Mouse (Mus musculus) thymus, postnatal 4 days (tissue): ENCODE measurements around the gene Slc38a1.

Source experiments
- DNase-seq: peaks from one replicate; pipeline ENCODE4 v3.0.0; 2021

The Slc38a1 gene

DNA sequence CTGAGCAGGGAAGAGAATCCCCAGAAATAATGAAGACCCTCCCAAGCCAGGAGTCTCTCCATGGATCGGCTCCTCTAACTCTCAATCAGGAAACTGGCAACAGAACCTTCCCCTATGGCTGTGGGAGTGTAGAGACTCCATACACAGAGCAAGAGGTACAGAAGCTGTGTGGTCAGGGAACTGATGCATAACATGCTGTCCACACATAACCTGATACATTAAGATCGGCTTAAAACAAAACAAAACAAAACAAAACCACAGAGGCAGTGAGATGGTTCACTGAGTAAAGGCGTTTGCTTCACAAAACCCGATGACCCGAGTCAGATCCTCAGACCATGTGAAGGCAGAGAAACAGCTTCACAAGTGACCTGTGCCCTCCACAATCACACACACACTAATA, 35.3 kb downstream of the Slc38a1 start:
- no peak for DNase-seq

DNA sequence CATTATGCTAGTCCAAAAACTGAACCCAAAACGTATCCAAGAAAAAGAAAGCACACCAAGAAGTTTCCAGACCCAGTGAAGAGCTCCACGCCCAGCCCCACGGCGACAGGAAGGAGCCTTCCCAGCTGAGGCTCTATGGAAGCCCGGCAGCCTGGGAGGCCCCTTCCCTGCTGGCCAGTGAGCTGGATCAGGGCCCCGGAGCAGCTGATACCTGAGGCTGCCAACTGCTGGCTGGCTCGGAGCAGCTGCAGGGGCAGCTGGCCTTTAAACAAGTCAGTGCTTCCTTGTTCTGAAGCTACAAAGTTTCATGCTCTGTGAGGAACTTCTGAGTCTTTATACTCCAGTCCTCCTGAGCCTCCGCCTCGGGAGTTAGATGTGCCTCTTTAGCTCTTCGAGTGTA, 38.4 kb downstream of the Slc38a1 start:
- DNase-seq, result no peak

DNA sequence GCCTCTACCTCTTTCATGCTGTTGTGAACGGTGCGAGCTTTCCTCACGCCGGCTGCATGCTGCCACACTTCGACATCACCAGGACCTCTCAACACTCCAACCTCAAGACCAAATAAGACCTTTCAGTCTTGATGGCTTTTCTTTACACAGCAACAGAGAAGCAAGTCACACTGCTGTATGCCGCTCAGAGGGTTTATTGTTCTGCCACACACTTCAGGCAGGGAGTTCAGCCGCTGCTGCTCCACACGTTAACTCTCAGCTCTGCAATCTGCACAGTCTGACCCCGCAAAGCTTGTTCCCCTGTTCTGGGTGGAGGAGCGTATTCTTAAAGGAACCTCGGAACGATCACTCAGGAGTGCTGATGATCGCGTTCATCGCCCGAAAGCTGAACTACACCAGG, 40.7 kb downstream of the Slc38a1 start:
- DNase-seq, result no peak

DNA sequence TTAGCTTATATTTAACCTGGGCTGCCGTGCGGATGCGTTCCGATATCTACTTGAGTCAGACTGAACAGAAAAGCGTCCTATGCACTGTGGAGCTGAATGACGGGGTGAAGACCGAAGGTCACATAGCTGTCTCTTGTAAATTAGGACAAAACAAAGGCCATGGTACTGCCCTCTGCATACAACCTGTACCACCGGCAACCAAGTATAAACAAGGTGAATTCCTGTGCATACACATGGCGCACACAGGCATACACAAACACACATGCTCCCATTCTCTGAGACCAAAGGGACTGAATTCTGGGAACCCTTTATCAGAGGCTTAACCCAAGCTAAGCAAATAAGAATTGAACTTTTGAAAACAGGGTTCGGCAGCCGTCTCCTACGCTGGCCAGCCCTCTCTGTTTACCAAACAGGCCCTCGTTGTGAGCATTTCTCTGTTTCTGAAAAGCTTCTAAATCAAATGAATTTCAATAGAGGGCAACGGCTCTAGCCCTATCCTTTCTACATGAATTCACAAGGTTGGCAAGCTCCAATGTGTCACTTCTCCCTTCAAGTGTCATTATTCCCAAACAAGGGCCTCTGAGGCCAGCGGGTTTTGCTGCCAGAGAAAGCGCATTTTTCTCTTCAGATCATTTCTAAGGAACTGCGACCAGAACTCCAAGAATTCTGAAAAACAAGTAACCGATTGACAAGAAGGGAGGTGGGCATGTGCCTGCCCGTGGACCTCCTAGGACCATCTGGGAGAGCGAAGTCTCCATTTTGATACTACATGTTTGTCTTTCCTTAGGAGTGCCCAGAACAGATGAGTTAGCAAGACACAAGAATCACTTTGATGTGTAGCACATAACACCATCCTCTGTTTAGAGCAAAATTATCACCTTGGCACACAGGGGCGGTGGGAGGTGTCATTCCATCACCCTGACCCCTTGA, 42.6 kb downstream of the Slc38a1 start:
- DNase-seq, result no peak

DNA sequence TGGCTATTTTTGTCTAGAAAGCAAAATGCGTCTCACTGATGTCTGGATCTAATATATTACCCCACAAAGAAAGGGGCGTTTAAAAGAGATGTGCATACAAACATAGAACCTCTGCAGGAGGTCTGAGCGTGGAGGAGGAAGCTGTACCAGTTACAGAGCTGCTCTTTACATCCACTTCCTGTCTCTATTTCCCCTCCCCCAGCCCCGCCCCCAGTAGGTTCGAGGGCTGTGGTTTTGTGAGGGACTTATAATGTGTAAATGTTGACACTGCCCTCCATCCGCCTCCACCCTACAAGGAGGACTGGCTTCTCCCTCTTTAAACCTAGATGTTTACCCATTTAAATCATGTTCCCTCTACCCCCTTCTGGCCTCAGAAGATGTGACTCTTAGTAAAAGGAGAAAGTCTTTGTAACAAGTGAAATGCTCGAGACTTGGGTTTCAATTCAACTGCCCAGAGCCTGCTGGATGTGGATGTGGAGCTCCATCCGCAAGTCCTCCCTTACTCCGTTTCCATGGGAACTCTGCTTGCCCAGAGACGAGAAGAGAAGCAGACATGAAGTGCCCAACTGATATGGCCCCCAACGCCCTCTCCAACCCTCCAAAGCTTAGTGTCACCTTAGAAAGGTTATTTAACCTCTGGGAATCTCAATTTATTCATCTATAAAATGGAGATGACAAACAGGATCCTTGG, 43.7 kb downstream of the Slc38a1 start:
- DNase-seq, result peak; percentile 82

DNA sequence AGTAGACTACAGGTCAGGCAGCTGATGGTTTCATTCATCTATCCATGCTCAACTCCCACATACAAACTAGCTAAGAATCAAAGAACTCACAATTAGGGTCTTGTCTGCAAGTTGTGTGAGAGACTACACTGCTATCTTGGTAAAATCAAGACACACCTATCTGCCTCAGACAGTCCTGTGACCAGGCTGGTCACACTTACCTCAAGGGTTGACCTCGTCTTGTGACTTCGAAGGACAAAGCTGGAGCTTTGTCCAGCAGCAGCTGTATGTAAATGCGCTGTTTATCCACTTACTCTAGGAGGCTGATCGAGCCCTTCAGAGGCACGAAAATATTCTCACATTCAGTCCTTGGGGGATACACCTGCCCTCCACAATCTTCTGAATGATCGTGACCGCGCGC, 45.6 kb downstream of the Slc38a1 start:
- no peak for DNase-seq

DNA sequence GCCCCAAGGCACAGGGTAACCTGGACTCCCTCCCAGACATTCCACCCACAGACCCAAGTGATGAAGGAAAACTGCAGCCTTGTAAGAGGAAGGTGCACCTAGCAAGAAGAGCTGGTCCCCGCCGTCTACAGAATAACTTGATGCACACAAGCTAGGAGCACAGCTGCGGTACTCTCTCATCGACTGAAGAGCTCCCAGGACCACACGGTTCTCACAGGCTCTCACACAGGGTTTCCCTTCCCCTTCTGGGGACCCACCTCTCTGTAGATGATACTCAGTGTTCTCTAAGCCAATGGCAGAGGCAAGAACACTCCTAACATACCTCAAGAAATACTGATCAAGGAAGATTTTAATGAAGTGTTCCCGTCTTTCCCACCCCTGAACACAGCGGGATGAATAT, 48.4 kb downstream of the Slc38a1 start:
- no peak for DNase-seq

DNA sequence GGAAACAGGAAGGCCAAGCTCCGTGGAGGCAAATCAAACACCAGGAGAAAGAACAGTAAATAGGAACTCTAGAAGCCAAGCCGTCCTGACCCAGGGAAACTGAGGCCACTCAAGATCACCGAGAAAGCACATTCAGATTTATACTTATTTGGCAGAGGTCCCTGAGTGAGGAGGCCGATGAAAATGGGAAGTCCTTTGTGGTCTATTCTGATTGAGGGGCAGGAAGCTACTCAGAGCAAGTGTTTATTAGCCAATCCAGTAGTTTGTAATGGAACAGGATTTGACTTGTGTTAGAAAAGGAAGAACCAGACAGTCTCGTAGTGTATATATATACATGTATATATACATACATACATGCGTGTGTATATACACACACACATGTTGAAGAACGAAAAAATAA, 48.8 kb downstream of the Slc38a1 start:
- no peak for DNase-seq

DNA sequence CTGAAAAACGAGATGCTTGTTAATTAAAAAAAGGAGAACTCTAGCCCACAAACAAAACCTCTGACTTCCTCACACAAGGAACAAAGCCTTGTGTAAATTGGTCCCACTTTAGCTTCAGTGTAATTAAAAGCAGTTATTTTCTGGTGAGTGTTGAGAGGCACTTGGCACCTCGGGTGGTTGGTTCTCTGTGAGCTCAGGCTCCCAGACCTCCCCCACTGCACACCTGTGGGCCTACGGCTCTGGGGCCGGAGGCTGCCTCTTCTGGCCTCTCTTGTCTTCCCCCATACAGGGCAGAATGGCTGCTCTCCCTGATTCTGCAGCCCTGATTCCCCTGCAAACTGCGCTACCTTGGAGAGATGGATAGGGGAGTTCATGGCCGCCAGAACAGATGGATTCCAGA, 49.3 kb downstream of the Slc38a1 start:
- no peak for DNase-seq

DNA sequence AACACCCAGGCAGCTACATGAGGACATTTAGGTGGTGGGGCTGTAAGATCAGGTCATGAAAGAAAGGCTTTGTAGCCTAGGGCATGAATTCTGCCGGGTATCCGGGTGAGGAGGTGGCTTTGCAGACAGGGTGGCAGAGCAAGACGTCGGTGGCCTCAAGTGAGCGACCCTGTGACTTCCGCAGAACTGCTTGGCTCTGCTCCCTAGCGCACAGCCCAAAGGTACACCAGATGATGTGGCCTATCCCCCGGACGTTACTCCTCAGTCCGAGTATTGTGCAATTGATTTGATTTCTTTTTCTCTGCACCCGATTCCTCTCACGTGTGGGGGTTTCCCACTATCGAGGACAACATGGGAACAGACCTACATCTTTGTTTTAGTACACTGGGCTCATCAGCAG, 49.7 kb downstream of the Slc38a1 start:
- no peak for DNase-seq

DNA sequence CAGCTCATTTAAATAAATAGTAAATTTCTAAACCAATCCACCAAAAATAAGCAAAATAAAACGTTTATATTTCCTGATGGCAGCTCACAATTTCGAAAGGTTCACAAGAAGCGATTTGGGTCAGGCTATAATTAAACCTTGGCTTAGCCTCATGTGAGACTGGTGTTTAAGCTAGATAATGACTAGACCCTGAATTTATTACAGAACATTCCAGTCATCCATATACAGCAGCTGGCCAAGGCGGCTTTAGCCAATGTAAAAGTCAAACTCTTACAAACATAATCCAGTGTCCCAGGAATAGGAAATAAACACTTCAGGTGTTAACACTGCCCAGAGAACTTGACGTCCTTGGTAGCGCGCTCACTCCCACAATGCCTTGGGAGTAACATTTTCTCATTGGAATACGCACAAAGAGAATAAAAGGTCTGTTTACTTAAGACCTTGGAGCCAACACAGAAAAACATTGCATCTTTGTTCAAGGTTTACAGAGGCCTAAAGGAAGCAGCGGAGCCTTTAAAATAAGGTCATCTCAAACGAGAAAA, 50.8 kb downstream of the Slc38a1 start:
- DNase-seq, result no peak

DNA sequence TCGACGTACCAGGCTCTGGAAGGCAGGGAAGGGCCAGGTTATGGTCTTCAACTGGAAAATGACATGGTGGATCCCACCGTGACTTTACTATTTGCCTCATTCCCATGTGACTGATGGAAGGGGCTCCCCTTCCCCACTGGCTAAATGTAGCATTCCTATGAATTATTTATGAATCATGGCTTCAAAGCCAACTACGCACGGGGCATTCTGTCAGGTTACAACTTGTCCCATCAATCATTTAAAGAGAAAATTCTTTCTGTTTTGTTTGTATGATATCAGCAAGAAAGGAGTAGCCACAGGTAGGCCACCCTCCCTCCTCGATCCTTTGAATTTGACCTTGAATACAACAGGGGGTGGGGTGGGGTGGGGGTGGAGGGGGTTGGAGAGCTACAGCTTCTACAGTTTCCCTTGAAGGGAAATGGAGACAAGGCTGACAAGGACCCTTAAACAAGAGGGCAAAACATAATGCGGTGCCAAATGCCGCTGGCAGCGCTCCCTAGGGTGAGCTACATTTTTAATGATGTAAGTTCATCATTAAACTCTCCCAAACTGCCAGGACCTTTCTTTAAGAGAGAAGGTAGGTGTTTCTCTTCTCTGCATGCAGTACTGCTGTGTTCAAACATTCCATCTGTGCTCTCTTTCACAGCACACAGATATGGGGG, 53.6 kb downstream of the Slc38a1 start:
- DNase-seq, result no peak

DNA sequence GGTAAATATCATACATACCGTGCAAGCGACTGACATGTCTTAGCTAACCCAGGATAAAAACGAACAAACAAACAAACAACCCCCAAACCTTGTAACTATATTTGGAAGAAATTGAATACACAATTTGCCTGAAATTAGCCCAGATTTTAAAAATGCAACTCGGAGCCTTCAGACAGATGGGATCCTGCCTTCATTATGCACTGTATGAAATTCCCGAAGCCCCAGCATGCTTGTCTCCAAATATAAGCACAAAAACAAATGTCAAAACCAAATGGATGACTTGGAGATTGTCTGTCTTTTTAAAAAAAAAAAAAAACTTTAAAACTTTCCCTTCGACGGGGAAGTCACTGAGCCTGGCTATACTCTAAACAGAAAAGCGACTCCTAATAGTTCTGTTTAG, 54.7 kb downstream of the Slc38a1 start:
- DNase-seq, result no peak

DNA sequence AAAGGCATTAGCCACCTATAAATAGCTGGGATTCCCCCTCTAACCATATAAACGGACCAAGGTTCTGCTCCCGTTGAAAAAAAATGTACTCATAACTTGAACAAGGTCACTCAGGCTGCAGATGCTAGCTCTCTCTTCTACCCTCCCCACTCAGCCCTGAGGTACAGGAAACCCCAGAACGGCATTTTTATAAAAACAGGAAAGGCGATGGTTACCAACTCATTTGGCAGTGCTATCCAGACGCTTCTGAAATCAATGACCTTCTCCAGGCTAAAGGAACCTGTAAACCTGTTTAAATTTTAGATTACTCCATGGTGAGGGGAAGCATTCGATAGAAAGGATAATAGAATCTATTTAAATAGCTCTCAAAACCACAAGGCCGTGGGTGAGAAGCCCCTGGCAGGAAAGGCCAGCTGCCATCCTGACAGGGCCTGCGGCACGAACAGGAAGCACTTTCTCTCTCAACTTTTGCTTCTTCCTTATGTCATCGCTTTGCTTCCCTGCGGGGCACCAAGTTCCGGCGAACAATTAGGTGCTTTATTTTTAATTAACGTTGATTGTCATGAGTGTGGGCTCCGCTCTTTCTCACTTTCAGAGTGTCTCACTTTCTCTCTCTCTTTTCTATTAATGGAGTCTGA, 59.2 kb downstream of the Slc38a1 start:
- DNase-seq, result no peak

DNA sequence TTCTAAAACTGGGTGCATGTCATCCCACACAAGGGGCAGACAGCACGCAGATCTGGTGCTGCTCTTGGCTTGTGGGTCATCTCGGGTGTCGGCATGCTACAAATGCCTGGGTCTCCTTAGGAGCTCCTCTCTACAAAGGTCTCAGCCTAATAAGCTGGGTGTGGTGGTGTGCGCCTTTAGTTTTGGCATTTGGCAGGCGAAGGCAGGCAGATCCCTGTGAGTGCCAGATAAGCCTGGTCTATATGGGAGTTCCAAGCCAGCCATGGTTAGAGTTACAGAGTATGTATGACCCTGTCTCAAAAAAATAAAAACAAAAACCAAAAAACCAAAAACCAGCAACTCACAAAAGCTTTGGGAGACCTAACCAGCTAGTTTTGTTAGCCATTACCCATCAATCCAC, 65.7 kb downstream of the Slc38a1 start:
- DNase-seq, result no peak

DNA sequence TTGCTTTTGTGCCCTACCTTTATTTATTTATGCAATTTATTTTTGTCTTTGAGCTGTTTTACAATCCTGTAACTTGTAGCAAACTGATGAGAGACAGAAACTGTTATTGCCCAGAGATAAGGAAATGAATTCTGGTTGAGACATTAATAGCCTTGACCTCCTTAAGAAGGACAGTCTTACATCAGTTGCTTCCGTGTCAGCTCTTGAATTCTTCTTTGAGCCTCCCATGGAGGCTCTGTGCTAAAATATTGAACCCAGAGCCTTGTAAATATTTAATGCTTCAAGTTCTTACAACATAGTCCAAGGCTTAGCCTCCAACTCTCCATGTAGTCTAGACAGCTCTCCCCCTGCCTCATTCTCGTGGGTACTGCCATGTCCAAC, 73.7 kb downstream of the Slc38a1 start:
- no peak for DNase-seq

DNA sequence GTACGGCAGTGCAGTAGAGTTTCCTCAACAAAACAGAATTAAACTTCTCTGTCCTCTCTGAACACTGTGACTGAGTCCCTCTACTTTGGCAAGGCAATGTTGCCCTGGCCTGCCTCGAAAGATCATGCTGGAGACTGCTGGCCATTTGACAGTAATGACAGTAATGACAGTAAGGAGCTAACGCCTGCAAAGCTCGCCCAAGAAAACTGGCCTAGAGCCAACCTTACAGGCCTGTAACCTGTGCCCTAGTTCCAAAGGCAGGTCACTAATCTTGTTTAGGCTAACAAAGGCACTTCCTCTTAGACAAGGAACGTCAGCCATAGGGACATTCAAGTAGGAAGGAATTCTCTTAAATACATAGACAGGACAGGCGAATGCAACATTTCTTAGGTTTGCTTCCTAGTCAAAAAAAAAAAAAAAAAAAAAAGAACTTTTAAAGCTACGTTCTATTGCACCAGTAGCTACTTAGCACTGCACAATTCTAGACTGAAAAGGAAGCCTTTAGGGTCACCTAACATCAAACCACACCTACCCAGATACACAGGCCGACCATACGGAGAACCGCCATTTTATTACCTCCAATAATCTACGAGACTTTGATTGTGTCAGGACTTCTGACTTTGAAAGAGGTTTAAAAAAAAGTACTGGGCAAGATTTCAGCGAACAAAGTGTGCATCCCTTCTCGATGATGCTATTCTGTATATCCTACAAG, 74.3 kb downstream of the Slc38a1 start:
- no peak for DNase-seq

DNA sequence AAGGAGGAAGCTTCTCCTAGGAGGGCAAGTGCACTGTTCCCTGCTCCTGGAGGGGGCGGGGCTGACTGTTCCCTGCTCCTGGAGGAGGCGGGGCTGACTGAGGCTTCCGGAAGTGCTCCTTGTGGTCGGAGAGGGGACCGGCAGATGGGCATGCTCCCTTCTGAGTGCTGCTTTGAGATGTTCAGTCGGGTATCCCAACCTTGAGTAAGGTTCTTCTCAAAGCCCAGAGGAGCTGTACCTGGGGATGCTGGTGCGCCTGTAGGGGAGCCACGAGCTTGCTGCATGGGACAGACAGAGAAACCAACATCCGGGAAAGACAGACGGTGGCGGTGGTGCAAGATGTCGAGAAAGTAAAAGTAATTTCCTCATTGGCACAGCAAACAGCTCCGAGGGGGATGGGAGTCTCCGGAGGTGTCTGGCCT, 75.9 kb downstream of the Slc38a1 start:
- DNase-seq, result peak; percentile 68

DNA sequence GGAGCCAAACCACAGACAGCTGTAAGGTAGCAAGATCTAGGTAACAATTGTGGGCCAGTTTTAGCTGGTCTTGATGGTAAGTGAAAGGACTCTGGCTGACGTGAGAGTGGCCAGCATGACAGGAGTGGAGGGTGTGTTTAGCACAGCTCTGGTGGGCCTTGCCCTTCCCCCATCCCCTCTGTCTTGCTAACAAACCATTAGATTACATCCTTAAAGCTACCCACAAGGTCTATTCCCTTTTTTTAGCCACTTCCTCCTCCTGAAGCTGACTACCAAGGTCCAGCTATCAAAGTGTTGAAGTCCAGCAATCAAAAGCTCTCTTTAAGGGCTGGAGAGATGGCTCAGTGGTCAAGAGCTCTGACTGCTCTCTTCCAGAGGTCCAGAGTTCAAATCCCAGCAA, 78.9 kb downstream of the Slc38a1 start:
- DNase-seq, result no peak

DNA sequence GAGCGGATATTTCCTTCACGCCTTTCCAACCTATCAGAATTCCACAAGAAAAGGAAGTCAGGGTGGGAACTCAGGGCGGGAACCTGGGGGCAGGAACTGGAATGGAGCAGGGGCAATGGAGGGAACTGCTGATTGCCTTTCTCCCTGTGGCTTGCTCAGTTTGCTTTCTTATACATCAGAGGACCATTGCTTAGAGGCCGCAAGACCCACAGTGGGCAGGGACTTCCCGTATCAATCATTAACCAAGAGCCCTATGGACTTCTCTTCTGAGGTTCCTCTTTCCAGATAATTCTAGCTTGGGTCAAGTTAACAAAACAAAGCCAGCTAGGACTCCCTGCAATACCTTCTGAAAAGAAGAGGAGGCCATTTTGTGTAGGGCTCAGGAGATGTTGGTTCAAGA, 80.2 kb downstream of the Slc38a1 start:
- no peak for DNase-seq

DNA sequence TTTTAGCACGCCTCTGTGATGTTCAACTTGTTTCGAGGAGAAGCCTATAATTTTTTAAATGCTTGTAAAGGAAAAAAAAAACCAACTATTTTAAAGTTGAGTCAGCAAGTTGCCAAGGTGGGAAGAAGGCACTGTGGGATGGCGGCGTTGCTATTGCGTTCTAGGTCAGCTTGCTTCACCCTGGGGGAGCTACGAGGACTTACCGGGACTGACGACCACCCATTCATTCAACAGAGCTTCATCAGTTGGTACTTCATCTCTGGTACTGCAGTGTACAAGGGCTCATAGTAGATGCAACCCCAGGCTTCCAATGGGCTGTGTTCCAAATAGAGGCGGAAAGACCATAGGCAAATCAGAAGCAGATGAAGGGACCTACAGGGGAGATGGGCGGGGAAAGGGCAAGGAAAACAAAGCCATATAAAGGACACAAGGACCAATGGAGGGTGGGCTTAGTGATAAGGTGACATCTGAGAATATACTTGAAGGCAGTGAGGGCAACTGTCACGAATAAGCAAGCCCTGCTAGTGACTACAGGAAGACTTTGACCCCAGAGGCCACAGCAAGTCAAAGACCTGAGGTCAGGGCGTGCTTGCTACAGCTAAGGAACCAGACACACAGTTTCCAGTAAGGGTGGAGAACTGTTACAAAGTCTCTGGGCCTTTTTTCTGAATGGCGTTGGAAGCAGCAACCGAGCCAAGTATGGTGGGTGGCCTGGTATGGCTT, 82.0 kb downstream of the Slc38a1 start:
- no peak for DNase-seq
